Mouse (Mus musculus) midbrain, embryonic 14.5 days (tissue): ENCODE results near the gene Gm13030. TPM values are rescaled to one million over a fixed set of nuclear protein-coding genes. Genes with fewer than 3 reads are reported as not detected.
"Not testable (repeated sequence)": the region's sequence is repeated elsewhere in the genome, so short reads cannot be mapped to it uniquely, and the experiment has no call there.

Experiments
- ATAC-seq: fragments of 200-750 bp; cut with Nextera tagmentation; 2 replicates; pipeline ENCODE4 v1.8.0; 2017; ENCODE audit warnings: moderate number of reproducible peaks, moderate library complexity; ENCODE audit not compliant: low FRiP score, low TSS enrichment
- DNase-seq: peaks from one replicate; pipeline ENCODE4 v3.0.0-alpha.2; 2015
- H3K27ac ChIP-seq: fragments of 300-500 bp; sonication (generic); replicated peaks from 2 replicates; pipeline ENCODE4 v1.5.1; 2014; ENCODE audit warnings: mild to moderate bottlenecking, low read depth, low read length, moderate library complexity
- H3K27me3 ChIP-seq: fragments of 300-500 bp; sonication (generic); 2 replicates; pipeline ENCODE4 v1.6.1; 2014; ENCODE audit warnings: low read length, control low read depth, mixed read lengths; ENCODE audit not compliant: control insufficient read depth, insufficient read depth
- H3K36me3 ChIP-seq: fragments of 300-500 bp; sonication (generic); 2 replicates; pipeline ENCODE4 v1.6.1; 2014; ENCODE audit warnings: low read length, control low read depth; ENCODE audit not compliant: control insufficient read depth, insufficient read depth
- H3K4me1 ChIP-seq: fragments of 300-500 bp; sonication (generic); 2 replicates; pipeline ENCODE4 v1.6.1; 2014; ENCODE audit warnings: mild to moderate bottlenecking, antibody characterized with exemption, low read length, control low read depth; ENCODE audit not compliant: control insufficient read depth, insufficient read depth
- H3K4me2 ChIP-seq: fragments of 300-500 bp; sonication (generic); 2 replicates; pipeline ENCODE4 v1.6.1; 2014; ENCODE audit warnings: mild to moderate bottlenecking, low read length, moderate library complexity
- H3K4me3 ChIP-seq: fragments of 300-500 bp; sonication (generic); replicated peaks from 2 replicates; pipeline ENCODE4 v1.5.1; 2014; ENCODE audit warnings: low read depth, low read length
- H3K9ac ChIP-seq: fragments of 300-500 bp; sonication (generic); replicated peaks from 2 replicates; pipeline ENCODE4 v1.6.1; 2014; ENCODE audit warnings: mild to moderate bottlenecking, low read length, moderate library complexity
- H3K9me3 ChIP-seq: fragments of 300-500 bp; sonication (generic); 2 replicates; pipeline ENCODE4 v1.6.1; 2016; ENCODE audit warnings: low read length, control low read depth, mixed read lengths; ENCODE audit not compliant: control insufficient read depth
- WGBS: fragments of 180-500 bp; shearing (Covaris S2); extraction: QIAGEN DNeasy Blood & Tissue Kit; methylation state at CpG from one replicate; pipeline ENCODE4 v1.1.7; 2014; 5-methylcytosine and 5-hydroxymethylcytosine counted together
- polyA plus RNA-seq: library from polyadenylated mRNA; unstranded; fragments of >200 nt; fragmentation: Nextera tagmentation; extraction: Ambion mirVana; gene quantifications from 2 replicates; pipeline ENCODE4 v1.2.1, GENCODE M21; 2014

Gene Gm13030
- polyA plus RNA-seq, 1 experiment from 2014 or later: not detected

GRCm38 (mm10) chr4:138893789-138894188, 20.0 kb upstream of the Gm13030 start:
- 90% methylated on average over 11 of the region's 11 CpGs for WGBS
- H3K4me2 ChIP-seq, H3K9me3 ChIP-seq, H3K4me3 ChIP-seq, H3K9ac ChIP-seq, H3K4me1 ChIP-seq, DNase-seq, H3K27me3 ChIP-seq, H3K27ac ChIP-seq, ATAC-seq: not testable (repeated sequence)
- H3K36me3 ChIP-seq: peaks cover 68% of the 10 kb centered on the region

- Histone ChIP-seq H3K9ac (no peak overlapping the region), H3K9me3 (no peaks in the 10 kb centered on the region), H3K36me3 (peaks cover 60% of the 10 kb centered on the region), H3K4me3 (no peak overlapping the region), H3K27me3 (no peaks in the 10 kb centered on the region), H3K27ac (no peak overlapping the region), H3K4me1 (no peaks in the 10 kb centered on the region), H3K4me2 (no peak overlapping the region)
- ATAC-seq (no peak), DNase-seq (no peak)
- WGBS: 93% methylated on average over 6 of the region's 6 CpGs
These were observed 18.9 kb upstream of the Gm13030 start for GRCm38 (mm10) chr4:138892655-138893054.

GRCm38 (mm10) chr4:138889635-138890034, 15.9 kb upstream of the Gm13030 start:
- no peak for ATAC-seq
- Histone ChIP-seq H3K9ac (no peak overlapping the region), H3K36me3 (peaks cover 32% of the 10 kb centered on the region), H3K27ac (peak overlapping the region; percentile 45), H3K27me3 (no peaks in the 10 kb centered on the region), H3K9me3 (no peaks in the 10 kb centered on the region), H3K4me2 (no peak overlapping the region), H3K4me3 (no peak overlapping the region), H3K4me1 (no peaks in the 10 kb centered on the region)
- no peak for DNase-seq
- 79% methylated on average over 8 of the region's 8 CpGs for WGBS

DNA sequence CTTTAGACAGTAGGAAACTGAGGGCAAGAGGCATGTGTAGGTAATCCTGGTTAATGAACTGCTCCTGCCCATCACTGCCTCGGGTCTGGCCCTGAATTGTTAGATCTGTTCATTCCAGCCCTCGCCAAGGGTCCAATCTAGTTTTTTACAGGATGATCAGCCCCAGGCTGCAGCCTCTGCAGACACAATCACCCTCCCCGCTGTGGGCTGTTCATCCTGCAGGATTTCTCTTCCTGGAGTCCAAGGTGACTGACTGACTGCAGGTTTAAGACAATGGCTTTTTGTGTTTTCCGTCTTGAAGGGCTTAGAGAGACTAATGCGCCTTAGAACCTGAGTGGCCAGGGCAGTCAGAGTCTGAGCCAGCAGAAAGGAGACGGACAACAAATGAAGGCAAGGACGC, 15.4 kb upstream of the Gm13030 start:
- no peaks in the 10 kb centered on the region for H3K27me3 ChIP-seq
- H3K36me3 ChIP-seq: peaks cover 27% of the 10 kb centered on the region
- H3K9ac ChIP-seq: no peak overlapping the region
- peak overlapping the region; percentile 45 for H3K27ac ChIP-seq
- no peak overlapping the region for H3K4me2 ChIP-seq
- WGBS: 36% methylated on average over 7 of the region's 7 CpGs
- no peaks in the 10 kb centered on the region for H3K4me1 ChIP-seq
- H3K4me3 ChIP-seq: no peak overlapping the region
- H3K9me3 ChIP-seq: no peaks in the 10 kb centered on the region
- DNase-seq (no peak), ATAC-seq (no peak)

- ATAC-seq: no peak
- Histone ChIP-seq H3K4me1 (no peaks in the 10 kb centered on the region), H3K9me3 (no peaks in the 10 kb centered on the region), H3K4me2 (no peak overlapping the region), H3K9ac (no peak overlapping the region), H3K36me3 (no peaks in the 10 kb centered on the region), H3K4me3 (no peak overlapping the region), H3K27ac (no peak overlapping the region), H3K27me3 (no peaks in the 10 kb centered on the region)
- DNase-seq: peak; percentile 90
- WGBS: 8% methylated on average over 6 of the region's 6 CpGs
These were observed 10.5 kb upstream of the Gm13030 start for GRCm38 (mm10) chr4:138884261-138884660.

GRCm38 (mm10) chr4:138882179-138882578, 8.4 kb upstream of the Gm13030 start:
- 14% methylated on average over 16 of the region's 16 CpGs for WGBS
- Histone ChIP-seq H3K27me3 (no peaks in the 10 kb centered on the region), H3K9ac (peak overlapping the region; percentile 9; the same call in 1 of the 2 replicates), H3K4me1 (no peaks in the 10 kb centered on the region), H3K27ac (no peak overlapping the region), H3K4me2 (peak overlapping the region; percentile 33), H3K36me3 (no peaks in the 10 kb centered on the region), H3K9me3 (no peaks in the 10 kb centered on the region), H3K4me3 (no peak overlapping the region)
- peak; percentile 31 for DNase-seq
- no peak for ATAC-seq

GRCm38 (mm10) chr4:138880811-138881584, 7.2 kb upstream of the Gm13030 start:
- Histone ChIP-seq H3K36me3 (no peaks in the 10 kb centered on the region), H3K4me1 (no peaks in the 10 kb centered on the region), H3K4me2 (no peak overlapping the region), H3K4me3 (no peak overlapping the region), H3K9me3 (no peaks in the 10 kb centered on the region), H3K27me3 (no peaks in the 10 kb centered on the region), H3K9ac (no peak overlapping the region), H3K27ac (no peak overlapping the region)
- 81% methylated on average over 7 of the region's 7 CpGs for WGBS
- ATAC-seq (no peak), DNase-seq (no peak)

GRCm38 (mm10) chr4:138879808-138880207, 6.0 kb upstream of the Gm13030 start:
- DNase-seq (no peak), ATAC-seq (no peak)
- H3K4me3 ChIP-seq: no peak overlapping the region
- H3K27ac ChIP-seq: no peak overlapping the region
- 89% methylated on average over 11 of the region's 11 CpGs for WGBS
- no peaks in the 10 kb centered on the region for H3K27me3 ChIP-seq
- no peaks in the 10 kb centered on the region for H3K36me3 ChIP-seq
- H3K4me1 ChIP-seq: no peaks in the 10 kb centered on the region
- H3K9me3 ChIP-seq: no peaks in the 10 kb centered on the region
- H3K4me2 ChIP-seq: no peak overlapping the region
- H3K9ac ChIP-seq: no peak overlapping the region

DNA sequence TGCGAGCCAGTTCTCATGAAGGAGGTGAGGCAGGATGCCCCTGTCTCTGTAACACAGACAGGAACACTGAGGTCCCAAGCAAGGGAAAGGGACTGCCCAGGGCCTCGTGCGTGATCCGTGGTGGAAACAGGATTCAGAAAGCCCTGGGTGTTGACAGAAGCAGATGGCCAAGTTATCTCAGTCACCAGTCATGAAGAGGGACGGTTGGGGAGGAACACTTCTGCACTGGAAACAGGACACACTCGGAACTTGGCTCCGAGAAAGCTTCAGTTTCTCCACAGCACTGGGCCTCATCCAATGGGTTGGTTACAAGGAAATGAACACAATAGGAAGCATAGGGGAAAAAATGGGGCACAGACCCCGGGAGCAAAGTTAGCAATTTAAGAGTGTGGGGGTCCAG, 5.0 kb upstream of the Gm13030 start:
- Histone ChIP-seq H3K4me1 (no peaks in the 10 kb centered on the region), H3K4me3 (no peak overlapping the region), H3K9ac (no peak overlapping the region), H3K4me2 (no peak overlapping the region), H3K36me3 (no peaks in the 10 kb centered on the region), H3K27me3 (no peaks in the 10 kb centered on the region), H3K27ac (no peak overlapping the region), H3K9me3 (no peaks in the 10 kb centered on the region)
- DNase-seq: no peak
- ATAC-seq: no peak
- WGBS: 73% methylated on average over 8 of the region's 8 CpGs
